Mouse (Mus musculus) left cerebral cortex, adult 9 months (tissue): ENCODE data around the gene Vmn1r202.
"Not testable (repeated sequence)": the region's sequence is repeated elsewhere in the genome, so short reads cannot be mapped to it uniquely, and the experiment has no call there.

Experiments used
- DNase-seq, 2 experiments: peaks; one replicate each; pipeline ENCODE4 v3.0.0; 2022; ENCODE audit warnings: low spot score in 2 of 2

Gene Vmn1r202

GRCm38 (mm10) chr13:22505281-22505680 is at the start of gene Vmn1r202:
Gene Vmn1r202 (minus strand): TSS chr13:22505381.
- DNase-seq: no peak

- DNase-seq: not testable (repeated sequence)
Observed at GRCm38 (mm10) chr13:22552898-22553297, 47.7 kb upstream of the Vmn1r202 start, which contains the start of gene Vmn1r204. Gene Vmn1r204 (plus strand): TSS chr13:22553198.

- no peak for DNase-seq
Observed at GRCm38 (mm10) chr13:22517814-22518213, 12.6 kb upstream of the Vmn1r202 start, which contains the start of gene Vmn1r203. Gene Vmn1r203 (plus strand): TSS chr13:22518114.

- no peak for DNase-seq
Observed at GRCm38 (mm10) chr13:22502431-22502830, 2.8 kb downstream of the Vmn1r202 start.

- DNase-seq: no peak
Observed at GRCm38 (mm10) chr13:22471623-22472022, 33.6 kb downstream of the Vmn1r202 start, which contains the start of gene Vmn1r201. Gene Vmn1r201 (plus strand): TSS chr13:22471923.

- no peak for DNase-seq
Observed at GRCm38 (mm10) chr13:22455145-22455544, 50.0 kb downstream of the Vmn1r202 start.
